Mouse (Mus musculus): ENCODE data around the gene Birc5.

GRCm38 (mm10) chr11:117847593-117848215 lies 1.3 kb upstream of the Birc5 start:
- TF ChIP-seq CTCF (IDR thresholded peaks at IDR 0.05; ENCODE audit: borderline replicate concordance, extremely low read depth, insufficient read depth, insufficient read length) (no peak), POLR2A (IDR thresholded peaks at IDR 0.05; ENCODE audit: borderline replicate concordance, extremely low read depth, insufficient read depth, insufficient read length, poor library complexity, severe bottlenecking) (no peak)

Data from brain, embryonic 14.5 days (tissue).